Mouse (Mus musculus): Measurements from ENCODE around the gene Map3k1. TPM values are rescaled to one million over a fixed set of nuclear protein-coding genes. Genes with fewer than 3 reads are reported as not detected.

The Map3k1 gene
- polyA plus RNA-seq, 1 experiment from 2014 or later, result 10.5 TPM

DNA sequence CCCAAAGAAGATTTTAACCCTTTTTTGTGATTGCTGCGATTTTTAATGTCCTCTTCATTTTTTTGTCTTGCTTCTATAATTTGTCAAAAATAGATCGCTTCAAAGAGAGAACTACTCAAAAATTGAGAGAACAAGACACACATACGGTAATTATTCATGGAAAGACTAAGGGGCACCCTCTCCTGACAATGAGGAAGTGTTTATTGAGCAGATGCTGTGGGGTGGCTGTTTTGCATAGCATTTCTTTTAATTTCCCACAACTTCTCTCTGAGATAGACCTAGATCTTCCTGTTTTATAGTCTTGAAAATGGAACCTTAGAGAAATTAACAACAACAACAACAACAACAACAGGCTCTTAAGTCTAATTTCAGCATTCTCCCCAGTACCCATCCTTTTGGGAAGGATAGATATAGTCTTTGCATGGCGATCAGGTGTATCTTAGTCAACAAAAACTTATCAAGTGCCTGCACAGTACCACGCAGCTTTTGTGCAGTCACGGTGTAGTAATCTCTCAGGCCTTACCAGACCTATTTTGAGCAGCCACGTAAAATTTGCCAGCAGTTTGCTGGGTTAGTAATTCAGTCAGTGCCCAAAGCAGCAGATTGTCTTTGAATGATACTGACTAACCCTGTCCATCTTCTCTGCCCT, 13.1 kb upstream of the Map3k1 start:
- no peaks in the 10 kb centered on the region for H3K9me3 ChIP-seq (replicated peaks)
- 89% methylated on average over 7 of the region's 7 CpGs for WGBS
- no peak overlapping the region for H3K4me3 ChIP-seq
- DNase-seq (ENCODE audit: low spot score), result no peak
- H3K4me1 ChIP-seq, result peaks cover 6% of the 10 kb centered on the region; the same call in 1 of the 2 replicates
- no peaks in the 10 kb centered on the region for H3K36me3 ChIP-seq
- H3K27me3 ChIP-seq (ENCODE audit: low read depth, poor library complexity, severe bottlenecking), result no peaks in the 10 kb centered on the region
- H3K27ac ChIP-seq (replicated peaks), result no peak overlapping the region

DNA sequence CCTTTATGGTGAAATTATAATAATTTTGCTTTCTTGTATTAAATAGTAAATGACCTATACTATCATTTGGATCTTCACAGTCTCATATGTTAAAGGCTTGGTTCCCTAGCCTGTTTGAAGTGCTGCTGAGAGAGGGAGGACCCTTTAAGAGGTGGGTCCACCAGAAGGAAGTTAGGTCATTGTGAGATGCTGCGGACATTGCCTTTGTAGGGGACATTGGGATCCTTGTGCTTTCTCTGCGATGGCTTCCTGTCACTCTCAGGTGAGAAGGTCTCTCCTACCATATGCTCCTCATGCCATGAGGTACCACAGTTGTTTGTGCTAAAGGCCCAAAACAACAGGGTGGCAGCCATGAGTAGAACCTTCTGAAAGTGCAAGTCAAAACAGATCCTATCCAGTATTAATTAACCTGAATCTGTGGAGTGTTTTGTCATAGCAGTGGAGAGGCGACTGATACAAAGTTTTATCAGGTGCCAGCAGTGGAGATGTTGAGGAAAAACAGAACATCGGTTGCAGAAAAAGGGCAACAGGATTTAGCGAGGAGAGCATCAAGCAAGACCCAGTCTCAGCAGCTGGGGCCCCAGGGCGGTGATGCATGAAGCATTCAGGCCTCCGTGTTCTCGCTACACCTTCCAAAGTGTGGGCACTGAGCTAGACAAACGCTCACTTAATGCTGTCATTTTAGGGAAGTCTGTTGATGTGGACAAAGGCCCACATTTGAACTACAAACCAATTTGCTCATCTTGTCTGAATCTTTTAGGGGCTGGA, 11.0 kb upstream of the Map3k1 start:
- Histone ChIP-seq H3K27ac (replicated peaks) (no peak overlapping the region), H3K36me3 (no peaks in the 10 kb centered on the region), H3K9me3 (replicated peaks) (no peaks in the 10 kb centered on the region), H3K4me3 (no peak overlapping the region), H3K4me1 (peaks cover 6% of the 10 kb centered on the region; the same call in 1 of the 2 replicates), H3K27me3 (ENCODE audit: low read depth, poor library complexity, severe bottlenecking) (no peaks in the 10 kb centered on the region)
- DNase-seq (ENCODE audit: low spot score), result no peak
- 71% methylated on average over 9 of the region's 9 CpGs for WGBS

DNA sequence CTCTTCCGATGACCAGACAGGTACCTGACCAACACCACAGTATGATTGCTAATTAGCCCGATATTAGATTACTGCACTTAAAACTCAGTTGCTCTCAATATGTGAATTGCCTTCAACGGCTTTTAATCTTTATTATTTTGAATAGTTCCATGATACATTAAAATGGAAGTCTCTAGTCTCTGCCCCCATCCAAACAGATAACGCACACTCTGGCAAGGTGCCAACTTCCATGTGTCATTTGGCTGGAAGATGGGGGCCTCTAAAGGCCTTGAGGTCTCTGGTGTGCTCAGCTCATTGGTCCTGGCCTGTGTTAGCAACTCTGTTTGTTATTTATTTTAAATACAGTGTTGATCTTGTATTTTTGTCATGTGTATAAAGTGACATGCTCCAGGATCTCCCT, 10.3 kb upstream of the Map3k1 start:
- no peaks in the 10 kb centered on the region for H3K36me3 ChIP-seq
- 91% methylated on average over 4 of the region's 4 CpGs for WGBS
- no peaks in the 10 kb centered on the region for H3K9me3 ChIP-seq (replicated peaks)
- H3K4me3 ChIP-seq, result no peak overlapping the region
- H3K4me1 ChIP-seq, result peaks cover 6% of the 10 kb centered on the region; the same call in 1 of the 2 replicates
- H3K27me3 ChIP-seq (ENCODE audit: low read depth, poor library complexity, severe bottlenecking), result no peaks in the 10 kb centered on the region
- DNase-seq (ENCODE audit: low spot score), result no peak
- no peak overlapping the region for H3K27ac ChIP-seq (replicated peaks)

DNA sequence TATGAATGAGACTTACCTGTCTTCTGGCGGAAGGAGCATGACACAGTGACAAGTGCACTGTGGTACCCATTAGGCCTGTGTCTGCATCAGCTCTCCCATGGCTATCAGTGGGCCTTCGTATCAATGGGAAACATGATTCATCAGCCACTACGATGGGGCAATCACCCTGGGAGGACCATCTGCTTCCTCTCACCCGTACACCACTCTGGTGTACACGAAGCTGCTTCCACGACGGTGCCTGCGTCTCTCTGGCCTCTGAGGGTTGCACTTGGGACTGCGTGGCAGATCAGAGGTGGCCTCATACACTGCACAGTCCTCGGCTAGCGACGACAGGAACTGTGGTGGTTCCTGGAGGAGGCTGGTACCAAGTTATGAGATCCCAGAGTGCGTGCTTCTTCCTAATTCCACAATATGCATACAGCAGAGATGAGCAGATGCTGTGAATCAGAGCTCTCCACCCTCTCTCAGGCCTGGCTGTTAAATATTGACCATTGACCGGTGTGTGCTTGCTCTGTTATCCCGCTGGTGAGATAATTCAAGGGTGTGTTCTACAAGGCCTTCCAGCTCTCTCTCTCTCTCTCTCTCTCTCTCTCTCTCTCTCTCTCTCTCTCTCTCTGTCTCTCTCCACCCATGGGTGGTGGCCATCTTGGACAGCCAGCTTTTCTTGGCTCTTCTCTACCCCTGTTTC, 9.6 kb upstream of the Map3k1 start:
- Histone ChIP-seq H3K27ac (replicated peaks) (no peak overlapping the region), H3K4me3 (no peak overlapping the region), H3K27me3 (ENCODE audit: low read depth, poor library complexity, severe bottlenecking) (no peaks in the 10 kb centered on the region), H3K4me1 (peaks cover 6% of the 10 kb centered on the region; the same call in 1 of the 2 replicates), H3K36me3 (no peaks in the 10 kb centered on the region), H3K9me3 (replicated peaks) (no peaks in the 10 kb centered on the region)
- no peak for DNase-seq (ENCODE audit: low spot score)
- WGBS, result 89% methylated on average over 15 of the region's 15 CpGs

DNA sequence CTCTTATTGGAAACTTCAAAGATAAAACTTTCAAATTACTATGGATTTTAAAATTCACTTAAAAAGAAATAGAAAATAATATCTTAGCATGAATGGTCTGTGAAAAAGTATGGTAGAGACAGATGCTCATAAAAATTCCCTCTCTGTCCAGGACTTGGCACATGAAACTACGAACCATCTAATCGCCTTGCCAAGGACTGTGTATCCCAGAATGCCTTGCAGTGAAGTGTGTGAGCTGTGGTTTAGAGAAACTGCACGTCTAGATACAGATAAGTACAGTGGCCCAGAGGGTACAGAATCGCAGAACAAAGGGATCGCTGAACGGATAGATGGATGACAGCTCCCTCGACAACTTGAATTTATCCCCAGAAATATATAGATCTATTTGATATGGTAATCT, 9.0 kb upstream of the Map3k1 start:
- Histone ChIP-seq H3K27ac (replicated peaks) (no peak overlapping the region), H3K9me3 (replicated peaks) (no peaks in the 10 kb centered on the region), H3K27me3 (ENCODE audit: low read depth, poor library complexity, severe bottlenecking) (no peaks in the 10 kb centered on the region), H3K36me3 (no peaks in the 10 kb centered on the region), H3K4me3 (no peak overlapping the region), H3K4me1 (peaks cover 6% of the 10 kb centered on the region; the same call in 1 of the 2 replicates)
- WGBS, result 91% methylated on average over 7 of the region's 7 CpGs
- no peak for DNase-seq (ENCODE audit: low spot score)

DNA sequence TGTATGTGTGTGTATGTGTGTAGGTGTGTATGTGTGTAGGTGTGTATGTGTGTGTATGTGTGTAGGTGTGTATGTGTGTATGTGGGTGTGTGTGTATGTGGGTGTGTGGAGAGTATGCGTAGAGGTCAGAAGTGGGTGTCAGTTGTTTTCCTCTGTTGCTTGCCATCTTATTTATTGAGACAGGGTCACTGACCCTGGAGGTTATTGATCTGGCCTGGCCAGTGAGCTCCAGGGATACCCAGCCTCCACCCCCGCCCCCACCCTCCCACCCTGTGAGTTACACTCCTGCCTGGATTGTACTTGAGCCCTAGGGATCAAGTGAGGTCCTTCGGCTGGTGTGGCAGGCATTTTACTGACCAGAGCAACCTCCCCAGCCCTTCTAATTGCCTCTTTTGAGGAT, 7.6 kb upstream of the Map3k1 start:
- Histone ChIP-seq H3K36me3 (no peaks in the 10 kb centered on the region), H3K4me3 (no peak overlapping the region), H3K9me3 (replicated peaks) (no peaks in the 10 kb centered on the region), H3K27me3 (ENCODE audit: low read depth, poor library complexity, severe bottlenecking) (no peaks in the 10 kb centered on the region; the same call in 1 of the 2 replicates), H3K27ac (replicated peaks) (no peak overlapping the region), H3K4me1 (peaks cover 6% of the 10 kb centered on the region; the same call in 1 of the 2 replicates)
- WGBS, result 72% methylated on average over 3 of the region's 3 CpGs
- DNase-seq (ENCODE audit: low spot score), result no peak

DNA sequence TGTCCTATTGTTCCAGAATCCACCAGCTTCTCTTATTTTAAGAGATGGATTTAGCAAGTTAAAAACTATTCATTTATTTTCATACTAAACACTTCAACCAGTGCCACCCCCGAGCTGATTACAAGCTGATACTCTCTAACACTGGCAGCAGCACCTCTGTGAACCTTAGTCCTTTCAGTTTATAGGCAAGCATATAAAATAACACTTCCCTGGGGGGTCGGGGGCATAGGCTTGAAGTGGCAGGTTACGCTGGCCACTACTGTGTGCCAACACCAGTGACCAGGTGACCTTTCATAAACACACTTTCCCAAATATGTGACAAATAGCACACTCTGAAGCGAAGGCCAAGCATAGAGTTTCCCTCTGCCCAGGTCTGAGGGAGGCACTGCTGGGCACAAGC, 6.7 kb upstream of the Map3k1 start:
- DNase-seq (ENCODE audit: low spot score), result no peak
- H3K4me3 ChIP-seq, result no peak overlapping the region
- 88% methylated on average over 4 of the region's 4 CpGs for WGBS

DNA sequence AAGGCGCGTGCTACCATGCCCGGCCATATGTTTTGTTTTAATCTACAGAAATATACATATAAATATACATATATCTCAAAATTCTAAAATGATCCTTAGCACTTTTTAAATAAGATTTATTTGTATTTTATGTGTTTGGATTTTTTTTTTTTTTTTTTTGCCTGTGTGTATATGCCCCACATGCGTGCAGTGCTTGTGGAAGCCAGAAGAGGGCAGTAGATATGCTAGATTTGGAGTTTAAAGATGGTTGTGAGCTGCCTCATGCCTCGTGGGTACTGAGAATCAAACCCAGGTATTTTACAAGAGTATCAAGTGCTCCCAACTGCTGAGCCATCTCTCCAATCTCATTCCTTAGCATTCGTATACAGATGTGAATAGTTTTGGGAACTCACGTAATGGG, 6.2 kb upstream of the Map3k1 start:
- WGBS, result 95% methylated on average over 7 of the region's 7 CpGs
- Histone ChIP-seq H3K4me1 (peaks cover 5% of the 10 kb centered on the region), H3K27me3 (ENCODE audit: low read depth, poor library complexity, severe bottlenecking) (peaks cover 14% of the 10 kb centered on the region), H3K4me3 (no peak overlapping the region), H3K36me3 (no peaks in the 10 kb centered on the region), H3K9me3 (replicated peaks) (no peaks in the 10 kb centered on the region), H3K27ac (replicated peaks) (no peak overlapping the region)
- no peak for DNase-seq (ENCODE audit: low spot score)

More for the DNA sequence above, 6.7 kb upstream of the Map3k1 start:
- no peaks in the 10 kb centered on the region for H3K9me3 ChIP-seq (replicated peaks)
- no peak overlapping the region for H3K27ac ChIP-seq (replicated peaks)
- H3K27me3 ChIP-seq (ENCODE audit: low read depth, poor library complexity, severe bottlenecking), result peaks cover 9% of the 10 kb centered on the region
- H3K4me1 ChIP-seq, result peaks cover 6% of the 10 kb centered on the region; the same call in 1 of the 2 replicates
- no peaks in the 10 kb centered on the region for H3K36me3 ChIP-seq

DNA sequence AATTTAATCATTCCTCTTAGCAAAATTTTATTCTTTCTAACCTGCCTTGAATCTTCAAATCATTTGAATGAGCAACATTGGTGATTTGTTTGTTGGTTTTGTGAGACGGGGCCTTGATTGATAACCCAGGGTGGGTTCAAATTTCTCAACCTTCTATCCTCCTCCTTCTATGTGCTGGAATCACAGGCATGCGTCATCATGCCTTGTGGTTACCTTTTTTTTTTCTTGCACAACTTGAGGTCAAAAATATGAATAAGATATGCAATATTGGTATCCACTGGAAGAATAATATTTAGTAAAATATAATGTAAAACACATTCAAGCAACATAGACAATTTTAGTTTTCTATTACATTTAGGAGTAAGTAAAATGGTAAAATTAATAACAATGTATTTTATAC, 3.9 kb upstream of the Map3k1 start:
- peaks cover 11% of the 10 kb centered on the region for H3K4me1 ChIP-seq
- H3K27me3 ChIP-seq (ENCODE audit: low read depth, poor library complexity, severe bottlenecking), result peaks cover 21% of the 10 kb centered on the region
- H3K27ac ChIP-seq (replicated peaks), result no peak overlapping the region
- no peaks in the 10 kb centered on the region for H3K9me3 ChIP-seq (replicated peaks)
- no peak for DNase-seq (ENCODE audit: low spot score)
- 92% methylated on average over 2 of the region's 2 CpGs for WGBS
- no peaks in the 10 kb centered on the region for H3K36me3 ChIP-seq
- no peak overlapping the region for H3K4me3 ChIP-seq

DNA sequence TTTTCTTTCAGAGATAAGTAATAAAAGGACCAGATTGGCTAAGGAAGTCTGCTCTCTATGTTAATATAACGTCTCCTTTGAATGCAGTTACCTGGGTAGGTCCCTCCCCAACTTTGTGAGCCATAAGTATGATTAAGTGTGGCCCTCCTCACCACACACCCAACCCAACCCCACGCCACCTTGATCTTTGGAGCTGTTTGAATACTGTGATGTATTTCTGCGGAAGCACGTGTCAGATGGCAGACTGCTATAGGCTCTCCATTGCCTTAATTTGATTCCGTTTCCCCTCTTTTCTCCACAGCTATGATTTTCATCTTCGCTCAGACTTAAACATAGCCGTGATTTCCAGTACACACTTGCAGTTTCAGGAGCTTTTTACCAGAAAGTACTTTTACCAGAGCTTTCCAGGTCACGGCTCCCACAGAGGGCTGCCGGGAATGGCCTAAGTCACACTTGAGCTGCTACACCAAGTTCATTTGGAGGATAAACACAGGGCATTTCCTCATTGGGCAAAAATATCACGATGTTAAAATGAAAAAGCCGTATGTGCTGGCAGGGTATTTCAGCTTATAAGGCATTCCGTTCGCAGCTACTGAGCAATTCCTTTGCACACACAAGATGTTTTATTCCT, 2.3 kb upstream of the Map3k1 start:
- H3K4me1 ChIP-seq, result peaks cover 25% of the 10 kb centered on the region
- WGBS, result 87% methylated on average over 13 of the region's 13 CpGs
- peaks cover 21% of the 10 kb centered on the region for H3K27me3 ChIP-seq (ENCODE audit: low read depth, poor library complexity, severe bottlenecking)
- no peak overlapping the region for H3K4me3 ChIP-seq
- H3K27ac ChIP-seq (replicated peaks), result no peak overlapping the region
- no peak for DNase-seq (ENCODE audit: low spot score)
- H3K9me3 ChIP-seq (replicated peaks), result no peaks in the 10 kb centered on the region
- no peaks in the 10 kb centered on the region for H3K36me3 ChIP-seq

DNA sequence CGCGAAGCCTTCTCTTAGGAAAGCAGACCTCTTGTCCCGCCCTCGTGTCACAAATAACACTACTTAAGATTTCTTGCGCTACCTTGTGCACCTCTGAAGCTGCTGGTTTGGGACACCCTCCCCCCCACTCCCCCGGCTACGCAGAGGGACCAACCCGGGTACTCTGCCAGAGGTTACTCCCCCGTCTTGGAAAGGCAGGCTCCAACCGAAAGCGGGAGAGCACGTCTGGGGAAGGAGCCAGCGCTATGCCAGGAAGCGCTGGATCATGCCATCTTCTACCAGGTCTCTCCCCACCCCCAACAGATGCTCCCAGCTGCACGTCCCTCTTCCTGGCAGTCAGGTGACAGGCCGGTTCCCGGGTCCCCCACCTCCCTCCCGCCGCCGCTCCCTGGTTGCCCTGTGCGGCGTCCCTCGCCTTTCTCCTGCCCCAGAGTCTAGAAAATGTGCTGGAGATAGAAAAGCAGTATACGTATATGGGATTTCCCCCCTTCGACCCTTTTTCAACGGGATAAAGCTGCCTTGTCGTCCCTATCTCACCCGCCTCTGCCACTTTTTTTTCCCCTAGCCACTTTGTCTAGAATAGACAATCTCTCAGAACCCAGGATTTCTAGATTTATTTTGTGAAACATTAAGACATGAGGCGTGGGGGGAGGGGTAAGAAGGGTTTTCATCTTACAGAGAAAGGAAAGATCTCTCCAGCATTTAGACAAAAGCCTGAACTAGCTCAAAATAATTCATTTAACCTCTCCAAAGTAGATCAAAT, 854 bp upstream of the Map3k1 start:
- DNase-seq (ENCODE audit: low spot score), result peak; percentile 70
- H3K27me3 ChIP-seq (ENCODE audit: low read depth, poor library complexity, severe bottlenecking), result peaks cover 21% of the 10 kb centered on the region
- H3K9me3 ChIP-seq (replicated peaks), result no peaks in the 10 kb centered on the region
- no peaks in the 10 kb centered on the region for H3K36me3 ChIP-seq
- peaks cover 32% of the 10 kb centered on the region for H3K4me1 ChIP-seq
- whole genome bisulfite sequencing, result under 1% methylated on average over 29 of the region's 29 CpGs
- peak overlapping the region; percentile 81 for H3K4me3 ChIP-seq
- H3K27ac ChIP-seq (replicated peaks), result peak overlapping the region; percentile 97

DNA sequence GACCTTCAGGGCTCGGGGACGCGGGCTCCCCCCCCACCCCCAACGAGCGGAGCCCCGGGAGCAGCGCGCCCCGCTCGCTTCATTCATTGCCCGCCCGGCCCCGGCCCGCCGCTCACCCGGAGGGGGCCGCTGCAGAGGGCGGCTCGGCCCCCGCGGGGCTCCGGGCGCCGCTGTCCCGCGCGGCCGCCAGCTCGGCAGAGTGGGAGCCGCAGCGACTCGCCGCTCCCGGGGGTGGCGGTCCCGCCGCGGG, 481 bp downstream of the Map3k1 start:
- peaks cover 21% of the 10 kb centered on the region for H3K27me3 ChIP-seq (ENCODE audit: low read depth, poor library complexity, severe bottlenecking)
- H3K27ac ChIP-seq (replicated peaks), result peak overlapping the region; percentile 97
- WGBS, result 0% methylated on average over 38 of the region's 38 CpGs
- peak overlapping the region; percentile 81 for H3K4me3 ChIP-seq
- no peaks in the 10 kb centered on the region for H3K36me3 ChIP-seq
- no peak for DNase-seq (ENCODE audit: low spot score)
- H3K9me3 ChIP-seq (replicated peaks), result no peaks in the 10 kb centered on the region
- H3K4me1 ChIP-seq, result peaks cover 38% of the 10 kb centered on the region

Data from midbrain, embryonic 10.5 days (tissue).